Mouse (Mus musculus): ENCODE data around the gene Tmem175. TPM values are rescaled to one million over a fixed set of nuclear protein-coding genes. Genes with fewer than 3 reads are reported as not detected.
A peak's percentile ranks its signal among the peaks of the same experiment; 100 is the strongest.

Tmem175 gene
- polyA plus RNA-seq, 1 experiment from 2014 or later: 12.9 TPM

DNA sequence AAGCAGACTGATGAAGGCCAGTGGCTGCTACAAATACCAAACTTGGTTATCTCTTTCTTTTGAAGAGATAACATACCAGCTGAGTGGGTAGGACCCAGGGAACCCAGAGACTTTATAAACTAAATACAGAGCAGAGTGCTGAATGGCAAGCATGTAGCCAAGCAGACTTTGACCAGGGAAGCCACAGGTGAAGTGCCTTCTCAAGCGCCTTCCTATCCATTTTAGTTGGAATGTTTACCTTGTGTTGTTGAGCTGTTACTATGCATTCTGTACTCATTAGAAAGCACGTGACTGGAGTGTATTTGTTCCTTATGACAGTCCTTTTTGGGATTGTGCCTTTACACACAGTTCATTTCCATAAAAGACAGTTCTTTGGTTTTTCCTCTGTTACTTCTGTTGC lies 14.1 kb downstream of the Tmem175 start:
- Histone ChIP-seq H3K4me2 (no peak overlapping the region), H3K36me3 (peaks cover 40% of the 10 kb centered on the region), H3K27ac (no peak overlapping the region), H3K4me3 (replicated peaks) (no peak overlapping the region), H3K27me3 (no peaks in the 10 kb centered on the region), H3K9ac (no peak overlapping the region), H3K4me1 (replicated peaks) (peaks cover 5% of the 10 kb centered on the region), H3K9me3 (replicated peaks) (no peaks in the 10 kb centered on the region)
- WGBS (ENCODE audit: insufficient replicate concordance): 79% methylated on average over 2 of the region's 2 CpGs
- DNase-seq (no peak), ATAC-seq (ENCODE audit: low read depth) (no peak)

- peaks cover 5% of the 10 kb centered on the region for H3K4me1 ChIP-seq (replicated peaks)
- H3K27me3 ChIP-seq: no peaks in the 10 kb centered on the region
- peaks cover 61% of the 10 kb centered on the region for H3K36me3 ChIP-seq
- WGBS (ENCODE audit: insufficient replicate concordance): 89% methylated on average over 9 of the region's 9 CpGs
- H3K27ac ChIP-seq: no peak overlapping the region
- H3K4me2 ChIP-seq: no peak overlapping the region
- no peak for ATAC-seq (ENCODE audit: low read depth)
- no peak overlapping the region for H3K9ac ChIP-seq
- no peak for DNase-seq
- no peak overlapping the region for H3K4me3 ChIP-seq (replicated peaks)
- H3K9me3 ChIP-seq (replicated peaks): no peaks in the 10 kb centered on the region
Measured at GRCm38 (mm10) chr5:108645651-108646342, 16.2 kb downstream of the Tmem175 start.

DNA sequence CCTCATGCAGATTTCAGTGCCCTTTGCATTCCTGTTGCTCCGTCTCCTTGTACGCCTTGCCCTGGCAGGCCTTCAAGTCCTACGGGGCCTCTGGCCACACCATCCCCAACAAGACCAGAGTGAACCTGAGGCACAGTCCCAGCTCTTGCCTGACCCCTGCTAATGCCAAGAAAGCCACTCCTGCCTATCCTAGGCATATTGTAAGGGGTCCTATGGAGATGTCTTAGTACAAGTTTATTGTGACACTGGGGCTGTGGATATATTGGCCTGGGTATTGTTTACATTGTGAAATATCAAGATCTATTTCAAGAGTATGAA lies 16.7 kb downstream of the Tmem175 start:
- 81% methylated on average over 3 of the region's 3 CpGs for WGBS (ENCODE audit: insufficient replicate concordance)

GRCm38 (mm10) chr5:108647311-108647710 lies 17.7 kb downstream of the Tmem175 start:
- no peak overlapping the region for H3K27ac ChIP-seq
- DNase-seq: no peak
- H3K4me1 ChIP-seq (replicated peaks): peaks cover 5% of the 10 kb centered on the region
- H3K4me3 ChIP-seq (replicated peaks): no peak overlapping the region
- ATAC-seq (ENCODE audit: low read depth): no peak
- H3K36me3 ChIP-seq: peaks cover 67% of the 10 kb centered on the region
- no peaks in the 10 kb centered on the region for H3K27me3 ChIP-seq
- H3K9ac ChIP-seq: no peak overlapping the region
- H3K4me2 ChIP-seq: no peak overlapping the region
- 69% methylated on average over 2 of the region's 2 CpGs for whole genome bisulfite sequencing (ENCODE audit: insufficient replicate concordance)
- H3K9me3 ChIP-seq (replicated peaks): no peaks in the 10 kb centered on the region

More for the DNA sequence above, 16.7 kb downstream of the Tmem175 start:
- Histone ChIP-seq H3K4me1 (replicated peaks) (peaks cover 5% of the 10 kb centered on the region), H3K9me3 (replicated peaks) (no peaks in the 10 kb centered on the region), H3K36me3 (peaks cover 65% of the 10 kb centered on the region), H3K27ac (no peak overlapping the region), H3K4me3 (replicated peaks) (no peak overlapping the region), H3K27me3 (no peaks in the 10 kb centered on the region), H3K4me2 (no peak overlapping the region), H3K9ac (no peak overlapping the region)
- no peak for DNase-seq
- ATAC-seq (ENCODE audit: low read depth): no peak

- DNase-seq: no peak
- peaks cover 5% of the 10 kb centered on the region for H3K4me1 ChIP-seq (replicated peaks)
- H3K27ac ChIP-seq: no peak overlapping the region
- ATAC-seq (ENCODE audit: low read depth): no peak
- peaks cover 70% of the 10 kb centered on the region for H3K36me3 ChIP-seq
- H3K9ac ChIP-seq: no peak overlapping the region
- no peak overlapping the region for H3K4me2 ChIP-seq
- no peaks in the 10 kb centered on the region for H3K9me3 ChIP-seq (replicated peaks)
- no peaks in the 10 kb centered on the region for H3K27me3 ChIP-seq
- H3K4me3 ChIP-seq (replicated peaks): no peak overlapping the region
- 76% methylated on average over 2 of the region's 2 CpGs for WGBS (ENCODE audit: insufficient replicate concordance)
Measured at GRCm38 (mm10) chr5:108647820-108648465, 18.4 kb downstream of the Tmem175 start.

DNA sequence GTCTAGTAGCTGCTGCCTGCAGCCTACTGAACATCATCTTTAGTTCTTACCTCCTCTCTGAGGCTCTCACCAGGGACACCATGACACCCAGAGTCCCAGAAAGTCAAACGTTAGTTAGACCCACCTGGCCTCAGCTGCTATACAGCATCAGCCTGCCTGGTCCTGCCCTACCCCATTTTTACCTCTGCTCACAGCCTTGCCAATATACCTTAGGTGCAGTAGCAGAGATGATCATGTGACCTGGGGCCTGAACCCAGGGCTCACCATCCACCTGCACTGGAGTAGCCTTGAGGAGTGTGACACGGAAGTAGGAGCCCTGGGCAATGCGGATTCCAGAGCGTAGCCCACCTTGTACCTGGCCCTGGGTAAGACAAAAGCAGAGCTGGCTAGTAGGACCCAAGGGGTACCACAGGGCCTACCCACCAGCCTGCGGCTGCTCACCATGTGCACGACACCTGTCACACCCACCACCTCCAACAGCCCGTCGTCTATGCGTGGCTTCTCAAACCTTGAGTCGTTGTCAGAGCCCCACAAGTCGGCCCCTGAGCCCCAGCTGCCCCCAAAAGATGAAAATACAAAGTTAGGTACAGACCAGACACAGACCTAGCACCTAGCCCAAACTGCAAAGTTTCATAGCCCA lies 19.5 kb downstream of the Tmem175 start:
- ATAC-seq (ENCODE audit: low read depth) (no peak), DNase-seq (no peak)
- no peak overlapping the region for H3K9ac ChIP-seq
- peaks cover 78% of the 10 kb centered on the region for H3K36me3 ChIP-seq
- H3K27ac ChIP-seq: no peak overlapping the region
- no peak overlapping the region for H3K4me2 ChIP-seq
- no peaks in the 10 kb centered on the region for H3K27me3 ChIP-seq
- H3K9me3 ChIP-seq (replicated peaks): no peaks in the 10 kb centered on the region
- H3K4me1 ChIP-seq (replicated peaks): peaks cover 5% of the 10 kb centered on the region
- no peak overlapping the region for H3K4me3 ChIP-seq (replicated peaks)
- 84% methylated on average over 11 of the region's 11 CpGs for WGBS (ENCODE audit: insufficient replicate concordance)

DNA sequence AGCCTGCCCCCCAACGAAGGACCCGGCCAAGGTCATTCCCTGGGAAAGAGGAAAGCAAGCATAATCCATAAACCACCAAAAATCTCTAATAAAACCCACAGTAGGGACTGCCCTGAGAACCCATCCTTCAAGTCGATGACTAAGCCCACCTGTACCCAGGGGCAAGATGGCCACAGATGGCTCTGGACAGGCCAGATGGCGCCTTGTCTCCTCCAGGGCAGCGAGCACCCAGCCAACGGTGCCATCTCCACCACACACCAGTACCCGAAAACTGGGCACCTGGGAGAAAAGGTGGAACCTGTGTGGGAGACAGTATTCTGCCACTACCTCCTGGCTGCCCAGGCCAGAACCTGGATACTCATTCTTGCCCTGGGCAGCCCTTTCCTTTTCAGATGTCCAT lies 20.8 kb downstream of the Tmem175 start:
- no peak overlapping the region for H3K9ac ChIP-seq

DNA sequence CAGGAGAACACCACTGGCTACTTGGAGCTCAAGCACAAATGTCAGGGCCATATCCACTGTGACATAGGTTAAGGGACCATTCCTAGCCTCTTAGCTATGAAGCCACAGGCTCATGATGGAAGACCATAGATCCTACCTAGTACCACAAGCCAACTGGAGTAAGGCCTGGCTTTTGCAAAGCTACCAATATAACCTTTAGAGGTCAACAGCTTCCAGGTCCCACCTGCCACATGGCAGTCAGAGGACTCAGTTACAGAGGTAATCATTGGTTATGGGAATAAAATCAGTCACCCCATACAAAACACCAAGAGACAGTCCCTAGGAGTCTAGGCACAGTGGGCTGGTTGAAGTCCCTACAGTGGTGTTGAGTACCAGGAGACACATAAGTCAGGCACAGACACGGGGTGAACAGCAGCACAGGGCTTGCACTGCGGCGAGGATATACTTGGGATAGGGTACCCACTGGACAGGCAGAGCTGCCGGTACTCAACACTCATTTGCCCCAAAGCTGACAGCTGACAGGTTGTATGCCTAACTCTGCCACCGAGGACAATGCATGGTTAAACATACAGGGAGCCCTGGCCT lies 21.7 kb downstream of the Tmem175 start:
- no peak overlapping the region for H3K4me2 ChIP-seq
- peaks cover 5% of the 10 kb centered on the region for H3K4me1 ChIP-seq (replicated peaks)
- peaks cover 86% of the 10 kb centered on the region for H3K36me3 ChIP-seq
- no peak overlapping the region for H3K9ac ChIP-seq
- no peak for ATAC-seq (ENCODE audit: low read depth)
- WGBS (ENCODE audit: insufficient replicate concordance): 71% methylated on average over 5 of the region's 5 CpGs
- H3K27me3 ChIP-seq: no peaks in the 10 kb centered on the region
- H3K27ac ChIP-seq: no peak overlapping the region
- no peak for DNase-seq
- H3K9me3 ChIP-seq (replicated peaks): no peaks in the 10 kb centered on the region
- H3K4me3 ChIP-seq (replicated peaks): no peak overlapping the region

More for the DNA sequence above, 20.8 kb downstream of the Tmem175 start:
- Histone ChIP-seq H3K27me3 (no peaks in the 10 kb centered on the region), H3K4me2 (no peak overlapping the region), H3K4me3 (replicated peaks) (no peak overlapping the region), H3K27ac (no peak overlapping the region), H3K9me3 (replicated peaks) (no peaks in the 10 kb centered on the region), H3K4me1 (replicated peaks) (peaks cover 5% of the 10 kb centered on the region), H3K36me3 (peaks cover 83% of the 10 kb centered on the region)
- 85% methylated on average over 7 of the region's 7 CpGs for WGBS (ENCODE audit: insufficient replicate concordance)
- DNase-seq (no peak), ATAC-seq (ENCODE audit: low read depth) (no peak)

GRCm38 (mm10) chr5:108651823-108652222 lies 22.3 kb downstream of the Tmem175 start:
- WGBS (ENCODE audit: insufficient replicate concordance): 49% methylated on average over 1 of the region's 1 CpGs
- H3K9me3 ChIP-seq (replicated peaks): no peaks in the 10 kb centered on the region
- no peaks in the 10 kb centered on the region for H3K27me3 ChIP-seq
- H3K9ac ChIP-seq: no peak overlapping the region
- ATAC-seq (ENCODE audit: low read depth): peak; percentile 60
- H3K4me2 ChIP-seq: no peak overlapping the region
- no peak overlapping the region for H3K27ac ChIP-seq
- H3K36me3 ChIP-seq: peaks cover 86% of the 10 kb centered on the region
- peaks cover 5% of the 10 kb centered on the region for H3K4me1 ChIP-seq (replicated peaks)
- H3K4me3 ChIP-seq (replicated peaks): no peak overlapping the region
- peak; percentile 42 for DNase-seq

GRCm38 (mm10) chr5:108653341-108653740 lies 23.8 kb downstream of the Tmem175 start:
- no peak overlapping the region for H3K4me3 ChIP-seq (replicated peaks)
- peaks cover 87% of the 10 kb centered on the region for H3K36me3 ChIP-seq
- DNase-seq (no peak), ATAC-seq (ENCODE audit: low read depth) (no peak)
- no peak overlapping the region for H3K4me2 ChIP-seq
- no peaks in the 10 kb centered on the region for H3K9me3 ChIP-seq (replicated peaks)
- peaks cover 6% of the 10 kb centered on the region; the same call in 1 of the 2 replicates for H3K4me1 ChIP-seq (replicated peaks)
- no peak overlapping the region for H3K27ac ChIP-seq
- no peaks in the 10 kb centered on the region for H3K27me3 ChIP-seq
- 85% methylated on average over 6 of the region's 6 CpGs for WGBS (ENCODE audit: insufficient replicate concordance)
- H3K9ac ChIP-seq: no peak overlapping the region

GRCm38 (mm10) chr5:108654444-108654990 lies 24.9 kb downstream of the Tmem175 start:
- ATAC-seq (ENCODE audit: low read depth) (no peak), DNase-seq (no peak)
- H3K27ac ChIP-seq: no peak overlapping the region
- no peak overlapping the region for H3K4me2 ChIP-seq
- no peak overlapping the region for H3K9ac ChIP-seq
- H3K36me3 ChIP-seq: peaks cover 75% of the 10 kb centered on the region
- H3K4me3 ChIP-seq (replicated peaks): no peak overlapping the region
- H3K27me3 ChIP-seq: no peaks in the 10 kb centered on the region
- H3K9me3 ChIP-seq (replicated peaks): no peaks in the 10 kb centered on the region
- WGBS (ENCODE audit: insufficient replicate concordance): 82% methylated on average over 10 of the region's 10 CpGs
- H3K4me1 ChIP-seq (replicated peaks): peaks cover 17% of the 10 kb centered on the region

All from liver, embryonic 13.5 days (tissue).